Mouse (Mus musculus) G1E (cell line): ENCODE measurements around the gene Ssh2.

Experiments used
- CTCF ChIP-seq: IDR thresholded peaks from 2 replicates; pipeline ENCODE4 v1.5.1; 2012; ENCODE audit warnings: low read depth, low read length, inconsistent platforms, mixed read lengths
- GATA1 ChIP-seq: IDR thresholded peaks from 2 replicates; pipeline ENCODE4 v1.6.1; 2012; ENCODE audit warnings: borderline replicate concordance, low read length, inconsistent platforms, mixed read lengths
- POLR2AphosphoS5 ChIP-seq: IDR thresholded peaks from 2 replicates; pipeline ENCODE4 v1.6.1; 2012; ENCODE audit warnings: low read depth, low read length, inconsistent platforms; ENCODE audit not compliant: insufficient replicate concordance
- TAL1 ChIP-seq: conservative IDR thresholded peaks from 2 replicates; pipeline ENCODE4 v1.6.1; 2012; ENCODE audit warnings: low read depth, low read length, inconsistent platforms, mixed read lengths

DNA sequence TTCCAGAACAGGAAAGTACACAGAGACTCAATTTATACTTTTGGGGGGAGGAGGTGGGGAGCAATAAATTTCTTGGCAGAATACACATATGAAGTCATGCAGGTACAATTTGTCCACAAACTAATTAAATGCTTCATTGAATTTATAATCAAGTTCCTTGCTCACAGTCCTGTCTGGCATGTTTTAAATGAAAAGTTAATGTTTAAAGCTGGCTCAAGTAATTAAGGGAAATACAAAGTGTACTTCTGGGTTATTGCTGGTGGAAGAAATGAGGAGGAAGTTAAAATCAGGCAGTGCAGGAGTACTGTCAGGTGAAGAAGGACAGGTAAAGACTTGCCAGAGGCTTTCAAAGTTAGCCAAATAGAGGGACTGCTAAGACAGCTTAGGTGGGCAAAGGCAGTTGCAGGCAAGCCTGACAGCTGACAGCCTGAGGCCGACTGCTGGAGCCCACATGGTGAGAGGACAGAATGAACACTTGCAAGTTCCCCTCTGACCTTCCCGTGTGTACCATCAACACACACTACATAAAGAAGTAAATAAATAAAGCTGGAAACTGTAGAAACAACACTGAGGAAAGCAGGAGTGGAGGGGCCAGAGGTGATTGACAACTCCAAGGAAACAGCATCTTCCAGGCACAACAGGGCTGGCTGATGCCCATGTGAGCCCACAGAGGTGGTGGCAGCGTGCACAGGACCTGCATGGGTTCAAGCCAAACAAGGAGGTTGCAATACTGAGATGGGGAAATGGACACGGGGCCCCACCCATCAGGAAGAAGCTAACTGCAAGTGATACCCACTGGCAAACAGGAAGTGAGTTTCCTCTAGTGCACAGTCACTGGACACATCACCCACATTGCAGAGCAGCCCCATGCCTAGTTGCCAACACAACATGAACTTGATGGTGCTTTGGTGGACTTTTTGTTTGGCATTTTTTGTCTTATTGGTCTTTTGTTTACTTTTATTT is 19.6 kb upstream of the Ssh2 start:
- TF ChIP-seq CTCF: no peak
- no peak for TF ChIP-seq TAL1
- no peak for TF ChIP-seq GATA1
- no peak for TF ChIP-seq POLR2AphosphoS5
